Mouse (Mus musculus) layer of hippocampus, adult 18-20 months (tissue): ENCODE measurements around the gene Chrna10. TPM values are rescaled to one million over a fixed set of nuclear protein-coding genes. Genes with fewer than 3 reads are reported as not detected.

Experiments used
- DNase-seq, 2 experiments: peaks; one replicate each; pipeline ENCODE4 v3.0.0; 2022; ENCODE audit warnings: low spot score in 2 of 2
- total RNA-seq, 2 experiments: library from RNA; stranded (reverse); gene quantifications; 2 replicates each; pipeline ENCODE4 v1.2.3; 2021

Chrna10 gene
- total RNA-seq, 2 experiments from 2014 or later = not detected

- DNase-seq = no peak
Observed at GRCm38 (mm10) chr7:102082816-102083215, 33.8 kb downstream of the Chrna10 start, which contains the start of gene Trpc2. Trpc2 (plus strand) TSS chr7:102083116.

- DNase-seq = no peak
Observed at GRCm38 (mm10) chr7:102081784-102082183, 34.8 kb downstream of the Chrna10 start.

- no peak for DNase-seq
Observed at GRCm38 (mm10) chr7:102080311-102080710, 36.3 kb downstream of the Chrna10 start.

DNA sequence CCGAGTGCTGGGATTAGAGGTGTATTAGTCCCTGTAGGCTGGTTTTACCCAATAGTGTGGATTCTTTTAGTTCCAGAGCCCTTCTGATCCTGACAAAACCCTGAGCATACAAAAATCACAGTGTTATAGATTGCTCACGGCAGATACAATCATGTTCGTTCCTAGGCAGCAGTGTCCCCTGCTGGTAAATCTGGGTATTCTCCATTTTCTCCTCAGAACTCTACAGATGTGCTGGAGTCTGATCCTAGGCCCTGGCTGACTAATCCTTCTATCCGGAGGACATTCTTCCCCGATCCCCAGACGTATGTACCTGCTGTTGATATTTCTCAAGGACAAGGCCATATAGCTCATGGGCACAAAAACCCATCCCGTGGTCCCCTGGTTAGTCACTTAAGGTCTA lies 38.1 kb downstream of the Chrna10 start:
- DNase-seq = peak in 1 of 2 experiments; percentile 49

- DNase-seq = peak in 1 of 2 experiments; percentile 19
Observed at GRCm38 (mm10) chr7:102076714-102077296, 39.8 kb downstream of the Chrna10 start.

- DNase-seq = no peak
Observed at GRCm38 (mm10) chr7:102066363-102066762, 50.3 kb downstream of the Chrna10 start.

- DNase-seq = peak; percentile 92 to 95
Observed at GRCm38 (mm10) chr7:102065046-102065891, 51.4 kb downstream of the Chrna10 start, which contains the start of the genes Rnf121, Xndc1 and Xntrpc. Rnf121 (minus strand) TSS chr7:102065469. Xndc1 (plus strand) TSS chr7:102065511. Xntrpc (plus strand) TSS chr7:102065713.

GRCm38 (mm10) chr7:102064655-102065045 lies 52.0 kb downstream of the Chrna10 start:
- DNase-seq = peak in 1 of 2 experiments; percentile 25

DNA sequence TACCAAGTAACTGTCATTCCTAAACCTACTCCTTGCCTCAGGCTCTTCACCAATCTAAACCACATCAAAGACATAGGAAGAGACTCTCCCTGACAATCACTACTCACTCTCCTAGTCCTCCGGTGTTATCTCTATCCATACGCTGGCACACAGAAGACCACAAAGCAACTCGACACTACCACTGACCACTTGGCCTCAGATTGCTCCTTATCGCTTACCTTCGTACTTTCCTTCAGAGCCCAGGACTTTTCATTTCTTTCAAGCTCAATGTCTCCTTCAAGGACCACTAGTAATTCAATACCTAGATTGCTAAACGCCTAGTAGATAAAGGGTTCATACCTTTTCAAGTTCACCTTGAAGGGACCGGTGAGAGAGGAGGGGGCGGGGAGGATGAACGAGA lies 52.7 kb downstream of the Chrna10 start:
- no peak for DNase-seq

GRCm38 (mm10) chr7:102062203-102062602 lies 54.4 kb downstream of the Chrna10 start:
- no peak for DNase-seq

- DNase-seq = no peak
Observed at GRCm38 (mm10) chr7:102061353-102061752, 55.3 kb downstream of the Chrna10 start.

Other genes starting within 250 kb of the Chrna10 start
- 1 to 10 TPM in 1 of 2 experiments, under 1 TPM in 1; 0.76 to 3.0 TPM for gene Folr1, start 246.0 kb downstream of the Chrna10 start, total RNA-seq
- 10 to 100 TPM; 90.2 to 96.3 TPM for gene Lamtor1, start 210.9 kb downstream of the Chrna10 start, total RNA-seq
- not detected for gene Tomt, start 210.5 kb downstream of the Chrna10 start, total RNA-seq
- gene Lrrc51, start 182.9 kb downstream of the Chrna10 start, total RNA-seq = 1 to 10 TPM; 4.9 to 7.9 TPM
- gene Numa1, start 182.7 kb downstream of the Chrna10 start, total RNA-seq = 100 to 1,000 TPM; 108 to 119 TPM
- gene Il18bp, start 98.1 kb downstream of the Chrna10 start, total RNA-seq = 1 to 10 TPM; 5.6 to 6.1 TPM
- gene Rnf121, start 51.4 kb downstream of the Chrna10 start, total RNA-seq = 10 to 100 TPM; 36.5 to 40.4 TPM
- 10 to 100 TPM; 22.4 to 27.0 TPM for gene Xndc1, start 51.3 kb downstream of the Chrna10 start, total RNA-seq
- 1 to 10 TPM; 2.0 to 3.3 TPM for gene Xntrpc, start 51.1 kb downstream of the Chrna10 start, total RNA-seq
- gene Trpc2, start 33.7 kb downstream of the Chrna10 start, total RNA-seq = 1 to 10 TPM in 1 of 2 experiments, not detected in 1; 1.9 TPM
- not detected for gene Art1, start 15.1 kb downstream of the Chrna10 start, total RNA-seq
- not detected for gene Art5, start 7.3 kb downstream of the Chrna10 start, total RNA-seq
- 10 to 100 TPM; 41.3 to 43.9 TPM for gene Nup98, start 93.3 kb upstream of the Chrna10 start, total RNA-seq
- gene Pgap2, start 93.4 kb upstream of the Chrna10 start, total RNA-seq = 10 to 100 TPM; 27.8 to 29.5 TPM
- 10 to 100 TPM; 27.8 to 32.9 TPM for gene Rhog, start 139.2 kb upstream of the Chrna10 start, total RNA-seq
- gene Stim1, start 151.0 kb upstream of the Chrna10 start, total RNA-seq = 10 to 100 TPM; 66.7 to 71.6 TPM